Mouse (Mus musculus) megakaryocyte, embryonic 14.5 days (primary cell): ENCODE results near the gene Gtpbp8.

Source experiments
- FLI1 ChIP-seq: IDR thresholded peaks from 2 replicates; pipeline ENCODE4 v1.6.1; 2012; ENCODE audit warnings: low read length, inconsistent platforms, mixed read lengths
- GATA1 ChIP-seq: IDR thresholded peaks from 3 replicates; pipeline ENCODE4 v1.6.1; 2012; ENCODE audit warnings: mixed read lengths, low read length, inconsistent platforms, borderline replicate concordance

- TF ChIP-seq GATA1 (no peak), FLI1 (no peak)
Observed at GRCm38 (mm10) chr16:44766320-44766892, 20.2 kb upstream of the Gtpbp8 start.
